Mouse (Mus musculus) liver, embryonic 12.5 days (tissue): Measurements from ENCODE around the gene Hoxd10. TPM values are rescaled to one million over a fixed set of nuclear protein-coding genes. Genes with fewer than 3 reads are reported as not detected.

ENCODE experiments used
- ATAC-seq: fragments of 200-750 bp; cut with Nextera tagmentation; 2 replicates; pipeline ENCODE4 v1.8.0; 2017; ENCODE audit warnings: moderate number of reproducible peaks, mild to moderate bottlenecking, moderate library complexity
- H3K27ac ChIP-seq: fragments of 300-500 bp; sonication (generic); 2 replicates; pipeline ENCODE4 v1.5.1; 2016; ENCODE audit warnings: mild to moderate bottlenecking
- H3K27me3 ChIP-seq: fragments of 300-500 bp; sonication (generic); replicated peaks from 2 replicates; pipeline ENCODE4 v1.6.1; 2016; ENCODE audit warnings: mild to moderate bottlenecking, moderate library complexity
- H3K36me3 ChIP-seq: fragments of 300-500 bp; sonication (generic); 2 replicates; pipeline ENCODE4 v1.6.1; 2016; ENCODE audit warnings: mild to moderate bottlenecking, moderate library complexity
- H3K4me1 ChIP-seq: fragments of 300-500 bp; sonication (generic); 2 replicates; pipeline ENCODE4 v1.6.1; 2016
- H3K4me2 ChIP-seq: fragments of 300-500 bp; sonication (generic); 2 replicates; pipeline ENCODE4 v1.6.1; 2016; ENCODE audit warnings: mild to moderate bottlenecking, moderate library complexity
- H3K4me3 ChIP-seq: fragments of 300-500 bp; sonication (generic); 2 replicates; pipeline ENCODE4 v1.5.1; 2016; ENCODE audit warnings: mild to moderate bottlenecking, moderate library complexity
- H3K9ac ChIP-seq: fragments of 300-500 bp; sonication (generic); 2 replicates; pipeline ENCODE4 v1.6.1; 2016; ENCODE audit warnings: mild to moderate bottlenecking, moderate library complexity
- H3K9me3 ChIP-seq: fragments of 300-500 bp; sonication (generic); replicated peaks from 2 replicates; pipeline ENCODE4 v1.6.1; 2016; ENCODE audit warnings: mild to moderate bottlenecking, moderate library complexity
- WGBS: fragments of 180-500 bp; shearing (Covaris S2); methylation state at CpG from one replicate; pipeline ENCODE4 v1.1.7; 2016; ENCODE audit not compliant: insufficient replicate concordance; 5-methylcytosine and 5-hydroxymethylcytosine counted together
- polyA plus RNA-seq: library from polyadenylated mRNA; unstranded; fragments of >200 nt; fragmentation: Nextera tagmentation; extraction: Ambion mirVana; gene quantifications from 2 replicates; pipeline ENCODE4 v1.2.1, GENCODE M21; 2016

The Hoxd10 gene
- polyA plus RNA-seq, 1 experiment from 2014 or later: not detected

DNA sequence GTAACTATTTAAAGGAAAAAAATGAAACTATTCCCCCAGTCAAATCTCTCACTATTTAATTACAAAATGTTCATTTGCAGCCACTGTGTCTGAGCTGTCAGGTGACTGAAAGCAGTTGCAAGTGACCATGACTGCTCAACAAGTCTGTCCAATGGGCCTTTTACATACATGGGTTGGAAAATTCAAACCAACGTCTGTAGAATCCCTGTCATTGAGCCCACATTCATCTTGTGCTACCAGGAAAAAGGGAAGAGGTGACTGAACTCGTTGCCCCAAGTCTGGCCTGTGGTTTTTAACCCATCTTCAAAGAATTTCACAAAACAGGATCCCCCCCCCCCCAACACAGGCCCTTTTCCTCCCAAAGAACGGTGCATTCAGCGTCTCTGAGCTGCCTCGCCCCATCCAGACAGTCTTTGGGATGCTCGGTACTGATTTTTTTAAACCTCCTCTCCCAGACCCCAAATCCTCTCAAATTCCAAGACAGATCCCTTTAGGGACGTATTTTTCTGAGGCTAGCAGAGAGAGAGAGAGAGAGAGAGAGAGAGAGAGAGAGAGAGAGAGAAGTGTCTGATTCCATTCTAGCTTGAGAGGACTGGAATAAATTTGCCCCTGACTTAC, 4.2 kb downstream of the Hoxd10 start:
- ATAC-seq: no peak
- peaks cover 9% of the 10 kb centered on the region; the same call in 1 of the 2 replicates for H3K4me1 ChIP-seq

DNA sequence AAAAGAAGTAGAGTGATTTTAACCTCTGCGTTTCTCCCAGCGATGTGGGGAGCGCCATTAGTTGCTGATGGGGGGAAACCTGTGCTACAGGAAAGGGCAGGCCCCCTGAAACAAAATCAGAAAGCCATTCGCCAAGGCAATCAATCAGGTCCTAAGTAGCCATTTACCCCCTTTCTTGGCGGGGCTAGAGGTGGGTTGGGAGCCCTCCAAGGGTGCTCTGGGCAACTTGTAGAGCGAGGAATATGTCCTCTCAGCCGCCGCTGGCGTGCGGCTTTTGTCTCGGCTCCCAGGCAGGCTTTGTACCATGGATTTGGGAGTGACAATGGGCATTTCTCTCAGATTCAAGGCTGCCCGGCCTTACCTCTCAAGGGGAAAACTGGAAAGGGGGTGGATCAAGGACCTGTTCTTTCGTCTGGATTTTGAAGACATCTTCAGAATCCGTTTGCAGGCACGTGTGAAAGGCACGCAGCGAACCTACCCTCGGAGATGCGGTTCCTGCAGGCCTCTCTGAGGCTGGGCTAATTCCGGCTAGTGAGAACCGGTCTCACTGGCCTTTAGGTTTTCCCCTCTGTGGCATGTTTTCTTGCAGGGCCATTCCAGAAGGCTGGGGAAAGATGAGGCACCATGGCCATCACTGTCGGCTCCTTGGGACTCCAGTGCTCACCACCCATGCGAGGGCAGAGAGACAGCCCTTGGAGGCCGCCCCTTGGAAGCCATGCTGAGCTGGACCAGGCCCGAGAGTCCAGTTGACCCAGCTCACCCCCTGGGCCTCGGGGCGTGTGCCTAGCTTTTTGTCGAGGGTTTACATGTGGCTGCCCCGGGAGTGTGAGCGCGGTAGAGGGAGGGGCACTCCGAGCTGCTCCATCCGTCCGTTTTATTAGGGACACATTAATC, 5.0 kb downstream of the Hoxd10 start:
- whole genome bisulfite sequencing: 5% methylated on average over 34 of the region's 34 CpGs
- H3K27me3 ChIP-seq: peaks cover 100% of the 10 kb centered on the region
- no peak for ATAC-seq

More for the DNA sequence above, 4.2 kb downstream of the Hoxd10 start:
- Histone ChIP-seq H3K9ac (no peak overlapping the region), H3K9me3 (no peaks in the 10 kb centered on the region), H3K4me2 (no peak overlapping the region), H3K36me3 (no peaks in the 10 kb centered on the region), H3K27ac (no peak overlapping the region), H3K4me3 (no peak overlapping the region), H3K27me3 (peaks cover 100% of the 10 kb centered on the region)
- WGBS: 2% methylated on average over 7 of the region's 7 CpGs

DNA sequence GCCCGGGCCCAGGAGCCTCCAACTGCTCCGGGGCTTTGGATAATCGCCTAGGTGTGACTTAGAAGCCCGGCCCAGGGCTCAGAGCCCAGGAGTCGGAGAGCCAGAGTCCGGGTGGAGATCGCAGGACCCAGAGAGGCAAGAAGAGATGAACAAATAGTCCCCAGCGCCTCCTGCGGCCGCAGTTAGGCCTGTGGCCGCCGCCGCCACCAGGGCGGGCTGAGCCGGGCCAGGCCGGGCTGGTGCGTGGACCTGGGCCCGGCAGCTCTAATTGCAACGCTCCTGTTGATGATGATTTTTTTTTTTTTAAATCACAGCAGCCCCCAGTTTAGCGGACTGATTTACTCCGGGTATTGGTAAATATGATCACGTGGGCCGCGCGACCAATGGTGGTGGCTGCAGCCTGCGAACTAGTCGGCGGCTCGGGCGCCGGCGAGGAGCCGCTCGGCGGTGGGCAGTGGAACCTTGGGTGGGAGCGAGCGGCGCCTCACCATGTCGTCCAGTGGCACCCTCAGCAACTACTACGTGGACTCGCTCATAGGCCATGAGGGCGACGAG, 5.9 kb downstream of the Hoxd10 start, which contains the start of gene Hoxd9:
Gene Hoxd9 (plus strand): TSS at position 161 of the 555 bp plus-strand sequence.
- WGBS: under 1% methylated on average over 43 of the region's 43 CpGs
- Histone ChIP-seq H3K4me2 (peak within 1 kb of the TSS; percentile 55), H3K27ac (no peak within 1 kb of the TSS), H3K4me3 (peak within 1 kb of the TSS; percentile 35), H3K36me3 (no peaks in the 10 kb centered on the region), H3K9me3 (no peaks in the 10 kb centered on the region), H3K9ac (no peak within 1 kb of the TSS), H3K27me3 (peaks cover 100% of the 10 kb centered on the region), H3K4me1 (peaks cover 9% of the 10 kb centered on the region; the same call in 1 of the 2 replicates)
- no peak; the same call in 1 of the 2 replicates for ATAC-seq

More for the DNA sequence above, 5.0 kb downstream of the Hoxd10 start:
- no peak overlapping the region for H3K4me3 ChIP-seq
- H3K4me2 ChIP-seq: no peak overlapping the region
- H3K9ac ChIP-seq: no peak overlapping the region
- no peak overlapping the region for H3K27ac ChIP-seq
- H3K4me1 ChIP-seq: peaks cover 9% of the 10 kb centered on the region; the same call in 1 of the 2 replicates
- H3K36me3 ChIP-seq: no peaks in the 10 kb centered on the region
- no peaks in the 10 kb centered on the region for H3K9me3 ChIP-seq

DNA sequence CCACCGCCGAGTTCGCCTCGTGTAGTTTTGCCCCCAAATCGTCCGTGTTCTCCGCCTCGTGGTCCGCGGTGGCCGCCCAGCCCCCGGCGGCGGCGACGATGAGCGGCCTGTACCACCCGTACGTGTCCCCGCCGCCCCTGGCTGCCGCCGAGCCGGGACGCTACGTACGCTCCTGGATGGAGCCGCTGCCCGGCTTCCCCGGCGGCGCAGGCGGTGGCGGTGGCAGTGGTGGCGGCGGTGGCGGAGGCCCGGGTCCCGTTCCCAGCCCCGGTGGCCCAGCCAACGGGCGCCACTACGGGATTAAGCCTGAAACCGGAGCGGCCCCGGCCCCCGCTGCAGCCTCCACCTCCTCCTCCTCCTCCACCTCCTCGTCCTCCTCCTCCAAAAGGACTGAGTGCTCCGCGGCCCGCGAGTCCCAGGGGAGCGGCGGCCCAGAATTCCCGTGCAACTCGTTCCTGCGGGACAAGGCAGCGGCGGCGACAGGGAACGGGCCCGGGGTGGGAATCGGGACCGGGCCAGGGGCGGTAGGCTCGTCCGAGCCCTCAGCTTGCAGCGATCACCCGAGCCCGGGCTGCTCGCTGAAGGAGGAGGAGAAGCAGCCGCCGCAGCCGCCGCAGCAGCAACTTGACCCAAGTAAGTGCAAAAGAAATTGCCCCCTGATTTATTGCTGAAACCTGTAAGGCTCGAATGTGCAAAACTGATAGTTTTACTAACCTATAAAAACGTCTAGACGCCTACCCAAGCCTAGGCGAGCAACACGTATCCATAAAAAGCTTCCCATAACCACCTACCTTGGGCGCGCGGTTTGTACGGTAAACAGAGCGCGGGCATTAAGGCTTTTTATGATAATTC, 6.7 kb downstream of the Hoxd10 start:
- Histone ChIP-seq H3K4me2 (peak overlapping the region; percentile 55), H3K4me1 (peaks cover 9% of the 10 kb centered on the region; the same call in 1 of the 2 replicates), H3K9me3 (no peaks in the 10 kb centered on the region), H3K4me3 (peak overlapping the region; percentile 35), H3K36me3 (no peaks in the 10 kb centered on the region), H3K27me3 (peaks cover 100% of the 10 kb centered on the region), H3K27ac (no peak overlapping the region), H3K9ac (no peak overlapping the region)
- 2% methylated on average over 64 of the region's 86 CpGs for WGBS
- no peak for ATAC-seq

DNA sequence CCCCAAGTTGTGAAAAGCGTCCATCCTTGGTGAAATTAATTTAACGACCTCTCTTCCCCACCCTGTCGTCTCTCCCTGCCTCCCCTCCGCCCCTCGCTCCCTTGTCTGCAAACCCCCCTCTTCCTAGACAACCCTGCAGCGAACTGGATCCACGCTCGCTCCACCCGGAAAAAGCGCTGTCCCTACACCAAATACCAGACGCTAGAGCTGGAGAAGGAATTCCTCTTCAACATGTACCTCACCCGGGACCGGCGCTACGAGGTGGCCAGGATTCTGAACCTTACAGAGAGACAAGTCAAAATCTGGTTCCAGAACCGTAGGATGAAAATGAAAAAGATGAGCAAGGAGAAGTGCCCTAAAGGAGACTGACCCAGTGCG, 7.3 kb downstream of the Hoxd10 start:
- Histone ChIP-seq H3K4me1 (peaks cover 9% of the 10 kb centered on the region; the same call in 1 of the 2 replicates), H3K4me3 (no peak overlapping the region), H3K4me2 (no peak overlapping the region), H3K9me3 (no peaks in the 10 kb centered on the region), H3K9ac (no peak overlapping the region), H3K36me3 (no peaks in the 10 kb centered on the region), H3K27ac (no peak overlapping the region), H3K27me3 (peaks cover 100% of the 10 kb centered on the region)
- 2% methylated on average over 17 of the region's 17 CpGs for WGBS
- ATAC-seq: no peak

GRCm38 (mm10) chr2:74699664-74700545, 8.2 kb downstream of the Hoxd10 start:
- ATAC-seq: no peak
- Histone ChIP-seq H3K27me3 (peaks cover 100% of the 10 kb centered on the region), H3K27ac (no peak overlapping the region), H3K9me3 (no peaks in the 10 kb centered on the region), H3K4me1 (peaks cover 13% of the 10 kb centered on the region; the same call in 1 of the 2 replicates), H3K4me3 (no peak overlapping the region), H3K9ac (no peak overlapping the region), H3K4me2 (no peak overlapping the region), H3K36me3 (no peaks in the 10 kb centered on the region)
- 10% methylated on average over 23 of the region's 23 CpGs for WGBS

- Histone ChIP-seq H3K36me3 (no peaks in the 10 kb centered on the region), H3K9ac (no peak overlapping the region), H3K9me3 (no peaks in the 10 kb centered on the region), H3K27ac (no peak overlapping the region), H3K4me1 (peaks cover 20% of the 10 kb centered on the region), H3K4me2 (no peak overlapping the region), H3K27me3 (peaks cover 100% of the 10 kb centered on the region), H3K4me3 (no peak overlapping the region)
- WGBS: 13% methylated on average over 22 of the region's 22 CpGs
- ATAC-seq: no peak
Measured at GRCm38 (mm10) chr2:74700546-74701112, 8.9 kb downstream of the Hoxd10 start.

- no peak for ATAC-seq
- Histone ChIP-seq H3K27me3 (peaks cover 99% of the 10 kb centered on the region), H3K4me1 (peaks cover 21% of the 10 kb centered on the region), H3K4me2 (no peak overlapping the region), H3K9ac (no peak overlapping the region), H3K27ac (no peak overlapping the region), H3K9me3 (no peaks in the 10 kb centered on the region), H3K4me3 (no peak overlapping the region), H3K36me3 (no peaks in the 10 kb centered on the region)
- 15% methylated on average over 17 of the region's 17 CpGs for WGBS
Measured at GRCm38 (mm10) chr2:74701949-74702819, 10.5 kb downstream of the Hoxd10 start.

DNA sequence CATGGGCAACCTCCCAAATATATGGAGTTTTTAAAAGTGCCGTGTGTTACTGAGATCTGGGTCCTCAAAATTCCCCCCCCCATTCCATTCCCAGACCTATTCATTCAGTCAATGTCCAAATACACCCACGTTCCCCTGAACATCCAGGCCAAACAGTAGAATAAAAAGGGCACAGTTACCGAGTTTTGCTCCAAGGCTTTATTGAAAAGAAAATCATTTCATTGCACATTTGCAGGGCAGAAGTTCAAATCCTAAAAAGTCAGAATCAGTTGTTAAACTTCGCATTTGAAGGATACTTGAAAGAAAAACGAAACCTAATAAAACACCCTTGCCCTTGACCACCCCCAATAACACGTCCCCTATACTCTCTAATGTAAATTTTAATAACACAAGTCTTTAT, 11.1 kb downstream of the Hoxd10 start:
- Histone ChIP-seq H3K27me3 (peaks cover 99% of the 10 kb centered on the region), H3K4me2 (no peak overlapping the region), H3K9me3 (no peaks in the 10 kb centered on the region), H3K4me3 (no peak overlapping the region), H3K4me1 (peaks cover 21% of the 10 kb centered on the region), H3K9ac (no peak overlapping the region), H3K27ac (no peak overlapping the region), H3K36me3 (no peaks in the 10 kb centered on the region)
- ATAC-seq: no peak
- 27% methylated on average over 6 of the region's 6 CpGs for WGBS

GRCm38 (mm10) chr2:74703317-74703716, 11.6 kb downstream of the Hoxd10 start:
- no peak overlapping the region for H3K4me2 ChIP-seq
- no peaks in the 10 kb centered on the region for H3K9me3 ChIP-seq
- no peak overlapping the region for H3K4me3 ChIP-seq
- H3K9ac ChIP-seq: no peak overlapping the region
- ATAC-seq: no peak
- H3K36me3 ChIP-seq: no peaks in the 10 kb centered on the region
- peaks cover 99% of the 10 kb centered on the region for H3K27me3 ChIP-seq
- no peak overlapping the region for H3K27ac ChIP-seq
- peaks cover 16% of the 10 kb centered on the region for H3K4me1 ChIP-seq
- WGBS: 13% methylated on average over 10 of the region's 10 CpGs
